Mouse (Mus musculus) lung, embryonic 14.5 days (tissue): ENCODE measurements around the gene Cmtm5. TPM values are rescaled to one million over a fixed set of nuclear protein-coding genes. Genes with fewer than 3 reads are reported as not detected.
"Not testable (repeated sequence)": the region's sequence is repeated elsewhere in the genome, so short reads cannot be mapped to it uniquely, and the experiment has no call there.

Experiments
- ATAC-seq: fragments of 200-750 bp; cut with Nextera tagmentation; 2 replicates; pipeline ENCODE4 v1.8.0; 2017; ENCODE audit warnings: mild to moderate bottlenecking, moderate TSS enrichment, moderate library complexity; ENCODE audit not compliant: insufficient read depth
- DNase-seq: peaks from one replicate; pipeline ENCODE4 v3.0.0-alpha.2; 2015
- H3K27ac ChIP-seq: fragments of 300-500 bp; sonication (generic); 2 replicates; pipeline ENCODE4 v1.5.1; 2014; ENCODE audit warnings: low read depth, mild to moderate bottlenecking, moderate library complexity
- H3K27me3 ChIP-seq: fragments of 300-500 bp; sonication (generic); 2 replicates; pipeline ENCODE4 v1.6.1; 2014; ENCODE audit warnings: low read length, control low read depth; ENCODE audit not compliant: insufficient read depth
- H3K36me3 ChIP-seq: fragments of 300-500 bp; sonication (generic); 2 replicates; pipeline ENCODE4 v1.6.1; 2014; ENCODE audit warnings: control low read depth; ENCODE audit not compliant: insufficient read depth
- H3K4me1 ChIP-seq: fragments of 300-500 bp; sonication (generic); 2 replicates; pipeline ENCODE4 v1.6.1; 2014; ENCODE audit warnings: antibody characterized with exemption, control low read depth; ENCODE audit not compliant: insufficient read depth
- H3K4me2 ChIP-seq: fragments of 300-500 bp; sonication (generic); 2 replicates; pipeline ENCODE4 v1.6.1; 2014; ENCODE audit warnings: mild to moderate bottlenecking
- H3K4me3 ChIP-seq: fragments of 300-500 bp; sonication (generic); 2 replicates; pipeline ENCODE4 v1.5.1; 2014; ENCODE audit warnings: low read depth, low read length
- H3K9ac ChIP-seq: fragments of 300-500 bp; sonication (generic); 2 replicates; pipeline ENCODE4 v1.6.1; 2014
- H3K9me3 ChIP-seq: fragments of 300-500 bp; sonication (generic); 2 replicates; pipeline ENCODE4 v1.6.1; 2016; ENCODE audit warnings: low read depth, low read length, control low read depth
- CTCF ChIP-seq: IDR thresholded peaks from 2 replicates; pipeline ENCODE4 v1.5.1; 2016; ENCODE audit warnings: antibody characterized with exemption, low read depth
- WGBS: fragments of 180-500 bp; shearing (Covaris S2); extraction: QIAGEN DNeasy Blood & Tissue Kit; methylation state at CpG from one replicate; pipeline ENCODE4 v1.1.7; 2014; 5-methylcytosine and 5-hydroxymethylcytosine counted together
- polyA plus RNA-seq: library from polyadenylated mRNA; unstranded; fragments of >200 nt; fragmentation: Nextera tagmentation; extraction: Ambion mirVana; gene quantifications from 2 replicates; pipeline ENCODE4 v1.2.1, GENCODE M21; 2014

Gene Cmtm5
- polyA plus RNA-seq, 1 experiment from 2014 or later = 0.22 TPM

- Histone ChIP-seq H3K4me1 (no peaks in the 10 kb centered on the region), H3K36me3 (no peaks in the 10 kb centered on the region), H3K27ac (no peak overlapping the region), H3K27me3 (no peaks in the 10 kb centered on the region), H3K4me3 (no peak overlapping the region), H3K9ac (no peak overlapping the region), H3K4me2 (no peak overlapping the region), H3K9me3 (no peaks in the 10 kb centered on the region)
- 86% methylated on average over 8 of the region's 8 CpGs for WGBS
- DNase-seq (no peak), ATAC-seq (no peak)
- TF ChIP-seq CTCF = no peak
Measured at GRCm38 (mm10) chr14:54942479-54942878, 6.4 kb downstream of the Cmtm5 start.

- Histone ChIP-seq H3K27me3 (no peaks in the 10 kb centered on the region), H3K4me3 (no peak overlapping the region), H3K4me2 (no peak overlapping the region), H3K9ac (no peak overlapping the region), H3K4me1 (no peaks in the 10 kb centered on the region), H3K9me3 (no peaks in the 10 kb centered on the region), H3K36me3 (no peaks in the 10 kb centered on the region), H3K27ac (no peak overlapping the region)
- DNase-seq (no peak), ATAC-seq (no peak)
- WGBS = 89% methylated on average over 7 of the region's 7 CpGs
- TF ChIP-seq CTCF = no peak
Measured at GRCm38 (mm10) chr14:54943971-54944370, 7.9 kb downstream of the Cmtm5 start.

- no peaks in the 10 kb centered on the region for H3K4me1 ChIP-seq
- no peak overlapping the region for H3K4me3 ChIP-seq
- WGBS = 69% methylated on average over 2 of the region's 2 CpGs
- H3K9ac ChIP-seq = no peak overlapping the region
- no peak overlapping the region for H3K27ac ChIP-seq
- no peak for DNase-seq
- H3K36me3 ChIP-seq = no peaks in the 10 kb centered on the region
- no peak for ATAC-seq
- no peak overlapping the region for H3K4me2 ChIP-seq
- no peak for TF ChIP-seq CTCF
- H3K9me3 ChIP-seq = no peaks in the 10 kb centered on the region
- H3K27me3 ChIP-seq = no peaks in the 10 kb centered on the region
Measured at GRCm38 (mm10) chr14:54944939-54945338, 8.9 kb downstream of the Cmtm5 start.

GRCm38 (mm10) chr14:54945975-54946704, 10.1 kb downstream of the Cmtm5 start:
- no peak overlapping the region for H3K27ac ChIP-seq
- no peaks in the 10 kb centered on the region for H3K27me3 ChIP-seq
- H3K9ac ChIP-seq = no peak overlapping the region
- H3K4me2 ChIP-seq = no peak overlapping the region
- no peak overlapping the region for H3K4me3 ChIP-seq
- ATAC-seq (no peak), DNase-seq (no peak)
- H3K4me1 ChIP-seq = no peaks in the 10 kb centered on the region
- TF ChIP-seq CTCF = no peak
- no peaks in the 10 kb centered on the region for H3K36me3 ChIP-seq
- no peaks in the 10 kb centered on the region for H3K9me3 ChIP-seq
- 70% methylated on average over 19 of the region's 19 CpGs for WGBS

GRCm38 (mm10) chr14:54947008-54947407, 10.9 kb downstream of the Cmtm5 start:
- not testable (repeated sequence) for H3K27me3 ChIP-seq, H3K27ac ChIP-seq, DNase-seq, H3K4me3 ChIP-seq, H3K36me3 ChIP-seq, H3K9me3 ChIP-seq, H3K4me1 ChIP-seq, H3K9ac ChIP-seq, H3K4me2 ChIP-seq, ATAC-seq
- 83% methylated on average over 10 of the region's 11 CpGs for WGBS

GRCm38 (mm10) chr14:54948781-54949180, 12.7 kb downstream of the Cmtm5 start:
- TF ChIP-seq CTCF = no peak
- no peaks in the 10 kb centered on the region for H3K36me3 ChIP-seq
- 79% methylated on average over 9 of the region's 9 CpGs for WGBS
- no peak overlapping the region for H3K27ac ChIP-seq
- no peaks in the 10 kb centered on the region for H3K9me3 ChIP-seq
- H3K9ac ChIP-seq = no peak overlapping the region
- H3K27me3 ChIP-seq = no peaks in the 10 kb centered on the region
- H3K4me3 ChIP-seq = no peak overlapping the region
- ATAC-seq = no peak
- no peak overlapping the region for H3K4me2 ChIP-seq
- no peak for DNase-seq
- no peaks in the 10 kb centered on the region for H3K4me1 ChIP-seq

GRCm38 (mm10) chr14:54950493-54950892, 14.4 kb downstream of the Cmtm5 start:
- no peak for DNase-seq
- ATAC-seq = no peak
- no peak overlapping the region for H3K27ac ChIP-seq

GRCm38 (mm10) chr14:54951587-54951986, 15.5 kb downstream of the Cmtm5 start:
- DNase-seq = no peak
- no peak for TF ChIP-seq CTCF
- no peaks in the 10 kb centered on the region for H3K9me3 ChIP-seq
- H3K27ac ChIP-seq = no peak overlapping the region
- ATAC-seq = no peak
- H3K36me3 ChIP-seq = no peaks in the 10 kb centered on the region
- no peak overlapping the region for H3K9ac ChIP-seq
- H3K4me2 ChIP-seq = no peak overlapping the region
- H3K27me3 ChIP-seq = no peaks in the 10 kb centered on the region
- WGBS = 79% methylated on average over 6 of the region's 6 CpGs
- H3K4me1 ChIP-seq = no peaks in the 10 kb centered on the region
- H3K4me3 ChIP-seq = no peak overlapping the region

More at GRCm38 (mm10) chr14:54950493-54950892, 14.4 kb downstream of the Cmtm5 start:
- no peak overlapping the region for H3K9ac ChIP-seq
- no peaks in the 10 kb centered on the region for H3K36me3 ChIP-seq
- no peak overlapping the region for H3K4me3 ChIP-seq
- WGBS = 53% methylated on average over 12 of the region's 12 CpGs
- no peaks in the 10 kb centered on the region for H3K9me3 ChIP-seq
- no peaks in the 10 kb centered on the region for H3K27me3 ChIP-seq
- no peaks in the 10 kb centered on the region for H3K4me1 ChIP-seq
- no peak for TF ChIP-seq CTCF
- no peak overlapping the region for H3K4me2 ChIP-seq
